Mouse (Mus musculus) urinary bladder, postnatal 4 days (tissue): ENCODE results near the gene Pdxk.
"Not testable (repeated sequence)": the region's sequence is repeated elsewhere in the genome, so short reads cannot be mapped to it uniquely, and the experiment has no call there.

Source experiments
- DNase-seq, 2 experiments: peaks; one replicate each; pipeline ENCODE4 v3.0.0; 2021 to 2022; ENCODE audit warnings: low spot score in 2 of 2

The Pdxk gene

GRCm38 (mm10) chr10:78418791-78419190 lies 46.0 kb downstream of the Pdxk start:
- no peak for DNase-seq

GRCm38 (mm10) chr10:78417888-78418287 lies 46.9 kb downstream of the Pdxk start:
- DNase-seq, result no peak

GRCm38 (mm10) chr10:78414936-78415335 lies 49.8 kb downstream of the Pdxk start:
- DNase-seq, result not testable (repeated sequence)

- no peak for DNase-seq
Observed at GRCm38 (mm10) chr10:78413152-78413520, 51.6 kb downstream of the Pdxk start.

- peak; percentile 89 to 94 for DNase-seq
Observed at GRCm38 (mm10) chr10:78412319-78413151, 52.2 kb downstream of the Pdxk start, which contains the start of gene Rrp1. TSS of gene Rrp1 (minus strand) at chr10:78413043.

- no peak for DNase-seq
Observed at GRCm38 (mm10) chr10:78411851-78412250, 52.9 kb downstream of the Pdxk start.

GRCm38 (mm10) chr10:78409035-78409788 lies 55.6 kb downstream of the Pdxk start:
- DNase-seq, result no peak

- DNase-seq, result no peak
Observed at GRCm38 (mm10) chr10:78407132-78407531, 57.6 kb downstream of the Pdxk start.

- DNase-seq, result no peak
Observed at GRCm38 (mm10) chr10:78406152-78406551, 58.6 kb downstream of the Pdxk start.

GRCm38 (mm10) chr10:78402301-78402922 lies 62.4 kb downstream of the Pdxk start:
- no peak for DNase-seq

GRCm38 (mm10) chr10:78401127-78401526 lies 63.6 kb downstream of the Pdxk start:
- no peak for DNase-seq

GRCm38 (mm10) chr10:78399090-78399657 lies 65.6 kb downstream of the Pdxk start:
- DNase-seq, result peak in 1 of 2 experiments; percentile 55

GRCm38 (mm10) chr10:78396625-78396885 lies 68.2 kb downstream of the Pdxk start:
- DNase-seq, result no peak

- peak; percentile 80 to 96 for DNase-seq
Observed at GRCm38 (mm10) chr10:78395819-78396624, 68.8 kb downstream of the Pdxk start.

- no peak for DNase-seq
Observed at GRCm38 (mm10) chr10:78395377-78395776, 69.4 kb downstream of the Pdxk start.

GRCm38 (mm10) chr10:78392072-78392471 lies 72.7 kb downstream of the Pdxk start:
- peak; percentile 73 to 83 for DNase-seq

GRCm38 (mm10) chr10:78390982-78391470 lies 73.7 kb downstream of the Pdxk start:
- no peak for DNase-seq

- DNase-seq, result no peak
Observed at GRCm38 (mm10) chr10:78388216-78388980, 76.4 kb downstream of the Pdxk start.
